28 mouse cellular contexts compared by ENCODE assay signal in genomic region chr2:128250841-128251240, GRCm38 (mm10).
DNase-seq lines count a peak whose midpoint lies in the region; ATAC-seq lines count a peak whose summit lies in the region.
"Had no signal": no experiment of that assay in that cellular context is flagged by ENCODE, and none has a peak within 500 bp of the region (broad histone marks: within the 10 kb centered on the region; RNA-seq: fewer than 3 reads in every experiment).

No protein-coding gene starts in this region.

- H3K9me3 ChIP-seq in forebrain, embryonic 16.5 days (ENCODE audit: control insufficient read depth, low read length), result peaks cover 2% of the 10 kb centered on the region; the same call in 1 of the 2 replicates
- H3K9me3 ChIP-seq in midbrain, embryonic 15.5 days, result no peaks in the 10 kb centered on the region
- H3K9me3 ChIP-seq: limb, embryonic 15.5 days; liver, embryonic 15.5 days; neural tube, embryonic 12.5 days had no signal

- no peaks in the 10 kb centered on the region for H3K27me3 ChIP-seq in forebrain, embryonic 16.5 days (replicated peaks; ENCODE audit: control insufficient read depth, insufficient read depth, low read length)
- H3K27me3 ChIP-seq in midbrain, embryonic 15.5 days (replicated peaks), result no peaks in the 10 kb centered on the region
- H3K27me3 ChIP-seq: hindbrain, embryonic 13.5 days; limb, embryonic 15.5 days; liver, embryonic 15.5 days; neural tube, embryonic 12.5 days had no signal

- no peak overlapping the region for H3K9ac ChIP-seq in forebrain, embryonic 16.5 days (replicated peaks; ENCODE audit: low read depth, low read length)
- no peak overlapping the region for H3K9ac ChIP-seq in midbrain, embryonic 15.5 days
- H3K9ac ChIP-seq: forebrain, postnatal 0 days; hindbrain, embryonic 13.5 days; limb, embryonic 15.5 days; liver, embryonic 15.5 days; neural tube, embryonic 12.5 days had no signal

- H3K4me3 ChIP-seq in forebrain, embryonic 16.5 days (replicated peaks; ENCODE audit: low read length), result no peak overlapping the region
- H3K4me3 ChIP-seq in midbrain, embryonic 15.5 days, result no peak overlapping the region
- H3K4me3 ChIP-seq: embryonic facial prominence, embryonic 10.5 days; heart, adult 2 months; hindbrain, embryonic 13.5 days; left cerebral cortex, adult 2 months; limb, embryonic 15.5 days; liver, embryonic 15.5 days; neural tube, embryonic 12.5 days had no signal

- DNase-seq in A20 (ENCODE audit: low read depth, low spot score), result peak; percentile 17
- peak; percentile 41 to 66 for DNase-seq in natural killer cell, adult 2 months (ENCODE audit: low spot score in 2 of 2)
- DNase-seq in thymus, postnatal 25 days, result peak; percentile 46
- DNase-seq: adrenal gland, postnatal 25 days; cerebellum, adult 9-11 months; forebrain, postnatal 0 days; gastrocnemius, postnatal 25 days; heart, adult 2 months; heart, postnatal 36 days; kidney, adult 2 months; layer of hippocampus, adult 9-11 months; left cerebral cortex, postnatal 4 days; retina, postnatal 1 day; right cerebral cortex, postnatal 25 days; spleen, adult 18-20 months had no signal

- WGBS in forebrain, embryonic 16.5 days, result 84% methylated on average over 4 of the region's 4 CpGs
- WGBS in midbrain, embryonic 15.5 days, result 82% methylated on average over 4 of the region's 4 CpGs

- no peaks in the 10 kb centered on the region; the same call in 1 of the 2 replicates for H3K4me1 ChIP-seq in forebrain, embryonic 16.5 days (replicated peaks; ENCODE audit: control insufficient read depth, insufficient read depth, low read length)
- H3K4me1 ChIP-seq in midbrain, embryonic 15.5 days, result no peaks in the 10 kb centered on the region
- H3K4me1 ChIP-seq: limb, embryonic 15.5 days; liver, embryonic 15.5 days; neural tube, embryonic 12.5 days had no signal

- peak; percentile 84 for ATAC-seq in activated CD4-positive, CD25-positive, alpha-beta regulatory T cell, adult 4 months
- ATAC-seq in forebrain, embryonic 16.5 days, result no peak
- ATAC-seq in cerebellum, adult (ENCODE audit: insufficient number of reproducible peaks, low FRiP score, low TSS enrichment), result no peak
- ATAC-seq in midbrain, embryonic 15.5 days (replicated peaks), result no peak
- ATAC-seq: forebrain, postnatal 0 days had no signal

- H3K4me2 ChIP-seq in forebrain, embryonic 16.5 days (ENCODE audit: low read length), result no peak overlapping the region
- H3K4me2 ChIP-seq in midbrain, embryonic 15.5 days, result no peak overlapping the region
- H3K4me2 ChIP-seq: hindbrain, embryonic 13.5 days; limb, embryonic 15.5 days; liver, embryonic 15.5 days; midbrain, embryonic 11.5 days; neural tube, embryonic 12.5 days had no signal

- no peaks in the 10 kb centered on the region for H3K36me3 ChIP-seq in forebrain, embryonic 16.5 days (ENCODE audit: control insufficient read depth, insufficient read depth)
- no peaks in the 10 kb centered on the region for H3K36me3 ChIP-seq in midbrain, embryonic 15.5 days (replicated peaks)
- H3K36me3 ChIP-seq: embryonic facial prominence, embryonic 10.5 days; hindbrain, embryonic 13.5 days; limb, embryonic 15.5 days; liver, embryonic 15.5 days; neural tube, embryonic 12.5 days had no signal

- no peak overlapping the region for H3K27ac ChIP-seq in forebrain, embryonic 16.5 days (ENCODE audit: low read length)
- H3K27ac ChIP-seq in midbrain, embryonic 15.5 days, result no peak overlapping the region
- H3K27ac ChIP-seq: embryonic facial prominence, embryonic 10.5 days; heart, adult 2 months; hindbrain, embryonic 13.5 days; kidney, postnatal 0 days; left cerebral cortex, adult 2 months; limb, embryonic 15.5 days; liver, embryonic 15.5 days; macrophage; neural tube, embryonic 12.5 days had no signal
